Mouse (Mus musculus): ENCODE measurements around the gene Ube2g2. TPM values are rescaled to one million over a fixed set of nuclear protein-coding genes. Genes with fewer than 3 reads are reported as not detected.

Gene Ube2g2
- polyA plus RNA-seq, 1 experiment from 2014 or later, result 78.1 TPM

DNA sequence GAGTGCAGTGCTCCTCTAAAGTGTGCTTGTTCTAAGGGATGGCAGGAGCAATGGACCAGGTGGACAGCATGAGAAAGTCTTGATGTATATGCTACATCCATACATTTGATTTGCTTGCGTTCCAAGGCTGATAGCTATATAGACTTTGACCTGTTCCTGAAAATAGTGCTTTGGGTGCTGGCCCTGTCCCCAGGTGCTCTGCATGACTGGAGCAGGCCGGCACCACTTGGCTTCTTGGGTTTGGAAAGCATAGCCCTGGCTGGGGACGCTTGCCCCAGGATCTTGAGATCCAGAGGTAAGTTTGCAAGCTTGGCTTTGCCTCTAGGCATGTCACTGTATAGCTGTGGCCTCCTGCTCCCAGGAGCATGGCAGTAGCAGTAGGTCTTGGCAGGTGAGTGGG is 35.4 kb upstream of the Ube2g2 start:
- Histone ChIP-seq H3K27me3 (ENCODE audit: control insufficient read depth, insufficient read depth, low read length) (no peaks in the 10 kb centered on the region), H3K4me1 (replicated peaks; ENCODE audit: control insufficient read depth, insufficient read depth, low read length) (peaks cover 6% of the 10 kb centered on the region; the same call in 1 of the 2 replicates), H3K9me3 (ENCODE audit: control insufficient read depth, low read length) (no peaks in the 10 kb centered on the region), H3K4me2 (ENCODE audit: low read depth, low read length, severe bottlenecking) (no peak overlapping the region), H3K4me3 (ENCODE audit: low read depth, low read length) (no peak overlapping the region), H3K9ac (ENCODE audit: low read length) (no peak overlapping the region), H3K27ac (ENCODE audit: low read depth, low read length) (no peak overlapping the region), H3K36me3 (ENCODE audit: control insufficient read depth, insufficient read depth, low read length) (no peaks in the 10 kb centered on the region)
- DNase-seq (ENCODE audit: low spot score) (no peak), ATAC-seq (replicated peaks; ENCODE audit: low FRiP score) (no peak)
- 84% methylated on average over 3 of the region's 3 CpGs for WGBS

DNA sequence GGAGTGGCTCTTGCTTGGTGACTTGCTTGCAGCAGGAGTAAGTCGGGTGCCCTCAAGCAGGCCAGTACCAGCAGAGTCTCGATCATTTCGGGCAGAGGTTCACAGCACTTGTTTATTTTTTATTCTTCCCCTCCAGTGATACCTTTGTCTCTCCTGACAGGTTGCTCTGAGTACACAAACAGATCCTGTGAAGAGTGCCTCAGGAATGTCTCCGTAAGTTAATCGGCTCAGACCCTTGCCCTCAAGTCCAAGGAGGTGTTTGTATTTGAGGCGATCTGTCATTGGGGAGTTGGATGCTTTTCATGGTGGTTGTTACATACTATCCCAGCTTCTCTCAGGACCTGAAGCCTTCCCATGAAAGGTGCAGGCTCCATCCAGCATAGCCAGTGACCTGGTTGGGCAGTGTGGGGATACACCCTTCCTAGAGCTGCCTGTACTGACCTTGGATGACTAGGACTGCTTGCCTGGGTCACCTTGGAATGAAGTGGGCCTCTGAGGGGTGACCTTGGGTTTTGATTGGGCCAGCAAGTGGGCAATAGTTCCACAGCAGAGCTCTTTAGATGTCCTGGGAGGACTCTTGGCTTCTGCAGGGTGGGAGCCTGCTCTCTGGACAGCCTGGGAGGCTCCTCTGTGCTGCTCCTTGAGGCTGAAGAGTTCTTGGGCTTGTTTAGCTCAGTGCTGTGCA is 34.8 kb upstream of the Ube2g2 start:
- Histone ChIP-seq H3K9ac (ENCODE audit: low read length) (no peak overlapping the region), H3K4me1 (replicated peaks; ENCODE audit: control insufficient read depth, insufficient read depth, low read length) (peaks cover 5% of the 10 kb centered on the region; the same call in 1 of the 2 replicates), H3K4me2 (ENCODE audit: low read depth, low read length, severe bottlenecking) (no peak overlapping the region), H3K36me3 (ENCODE audit: control insufficient read depth, insufficient read depth, low read length) (no peaks in the 10 kb centered on the region), H3K27ac (ENCODE audit: low read depth, low read length) (no peak overlapping the region), H3K4me3 (ENCODE audit: low read depth, low read length) (no peak overlapping the region), H3K9me3 (ENCODE audit: control insufficient read depth, low read length) (no peaks in the 10 kb centered on the region), H3K27me3 (ENCODE audit: control insufficient read depth, insufficient read depth, low read length) (no peaks in the 10 kb centered on the region)
- no peak for ATAC-seq (replicated peaks; ENCODE audit: low FRiP score)
- WGBS, result 95% methylated on average over 6 of the region's 6 CpGs
- no peak for DNase-seq (ENCODE audit: low spot score)

GRCm38 (mm10) chr10:77588036-77588435 is 34.0 kb upstream of the Ube2g2 start:
- Histone ChIP-seq H3K27ac (ENCODE audit: low read depth, low read length) (no peak overlapping the region), H3K36me3 (ENCODE audit: control insufficient read depth, insufficient read depth, low read length) (no peaks in the 10 kb centered on the region), H3K9ac (ENCODE audit: low read length) (no peak overlapping the region), H3K4me3 (ENCODE audit: low read depth, low read length) (no peak overlapping the region), H3K4me1 (replicated peaks; ENCODE audit: control insufficient read depth, insufficient read depth, low read length) (0 out of 2 replicates have a peak, but pooled peaks cover 1% of the 10 kb centered on the region), H3K9me3 (ENCODE audit: control insufficient read depth, low read length) (no peaks in the 10 kb centered on the region), H3K4me2 (ENCODE audit: low read depth, low read length, severe bottlenecking) (no peak overlapping the region), H3K27me3 (ENCODE audit: control insufficient read depth, insufficient read depth, low read length) (no peaks in the 10 kb centered on the region)
- WGBS, result 86% methylated on average over 2 of the region's 2 CpGs
- DNase-seq (ENCODE audit: low spot score), result no peak
- ATAC-seq (replicated peaks; ENCODE audit: low FRiP score), result no peak

DNA sequence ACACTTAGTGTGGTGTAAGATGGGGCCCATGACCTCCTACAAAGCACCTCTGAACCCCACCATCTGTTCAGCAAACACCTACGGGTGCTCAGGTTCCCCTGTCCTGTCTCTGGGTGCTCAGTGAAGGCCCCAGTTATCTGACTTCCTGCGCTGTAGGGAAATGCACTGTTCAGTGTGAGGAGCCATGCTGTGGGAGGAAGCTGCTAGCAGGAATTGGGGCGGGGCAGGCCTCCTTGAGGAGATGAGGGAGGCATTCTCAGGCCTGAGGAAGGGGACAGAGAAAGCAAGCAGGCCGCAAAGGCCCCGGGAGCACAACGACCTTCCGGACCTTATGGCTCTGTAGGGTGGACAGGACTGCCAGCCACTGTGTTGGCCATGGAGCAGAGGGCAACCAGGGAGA is 33.0 kb upstream of the Ube2g2 start:
- H3K36me3 ChIP-seq (ENCODE audit: control insufficient read depth, insufficient read depth, low read length), result peaks cover 2% of the 10 kb centered on the region
- DNase-seq (ENCODE audit: low spot score) (no peak), ATAC-seq (replicated peaks; ENCODE audit: low FRiP score) (no peak)
- no peak overlapping the region for H3K4me2 ChIP-seq (ENCODE audit: low read depth, low read length, severe bottlenecking)
- 86% methylated on average over 7 of the region's 7 CpGs for WGBS
- H3K4me3 ChIP-seq (ENCODE audit: low read depth, low read length), result no peak overlapping the region
- no peaks in the 10 kb centered on the region for H3K4me1 ChIP-seq (replicated peaks; ENCODE audit: control insufficient read depth, insufficient read depth, low read length)
- no peak overlapping the region for H3K27ac ChIP-seq (ENCODE audit: low read depth, low read length)
- H3K9ac ChIP-seq (ENCODE audit: low read length), result no peak overlapping the region
- H3K27me3 ChIP-seq (ENCODE audit: control insufficient read depth, insufficient read depth, low read length), result no peaks in the 10 kb centered on the region
- no peaks in the 10 kb centered on the region for H3K9me3 ChIP-seq (ENCODE audit: control insufficient read depth, low read length)

GRCm38 (mm10) chr10:77589749-77590148 is 32.3 kb upstream of the Ube2g2 start:
- H3K4me1 ChIP-seq (replicated peaks; ENCODE audit: control insufficient read depth, insufficient read depth, low read length), result no peaks in the 10 kb centered on the region
- WGBS, result 90% methylated on average over 8 of the region's 8 CpGs
- DNase-seq (ENCODE audit: low spot score) (no peak), ATAC-seq (replicated peaks; ENCODE audit: low FRiP score) (no peak)
- no peak overlapping the region for H3K27ac ChIP-seq (ENCODE audit: low read depth, low read length)
- H3K36me3 ChIP-seq (ENCODE audit: control insufficient read depth, insufficient read depth, low read length), result peaks cover 8% of the 10 kb centered on the region
- no peak overlapping the region for H3K4me2 ChIP-seq (ENCODE audit: low read depth, low read length, severe bottlenecking)
- H3K4me3 ChIP-seq (ENCODE audit: low read depth, low read length), result no peak overlapping the region
- no peaks in the 10 kb centered on the region for H3K9me3 ChIP-seq (ENCODE audit: control insufficient read depth, low read length)
- no peak overlapping the region for H3K9ac ChIP-seq (ENCODE audit: low read length)
- H3K27me3 ChIP-seq (ENCODE audit: control insufficient read depth, insufficient read depth, low read length), result no peaks in the 10 kb centered on the region

DNA sequence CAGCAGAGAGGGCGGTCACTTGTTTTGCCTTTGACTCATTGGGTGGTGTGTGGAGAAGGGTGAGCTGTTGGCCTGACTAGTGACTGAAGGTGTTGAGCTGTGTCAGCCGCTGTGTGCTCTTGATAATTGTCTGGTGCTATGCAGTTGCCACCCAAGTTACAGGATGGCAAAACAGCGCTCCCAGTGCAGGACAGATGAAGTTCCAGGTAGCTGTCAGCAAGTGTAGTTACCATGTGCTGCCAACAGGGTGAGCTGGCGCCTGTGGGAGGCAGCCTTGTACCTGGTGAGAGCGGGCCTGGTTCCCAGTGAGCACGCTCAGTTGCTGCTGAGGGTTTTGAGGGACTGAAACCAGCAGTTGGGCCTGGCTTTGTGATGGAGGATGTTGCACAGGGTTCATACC is 31.3 kb upstream of the Ube2g2 start:
- Histone ChIP-seq H3K4me3 (ENCODE audit: low read depth, low read length) (no peak overlapping the region), H3K27ac (ENCODE audit: low read depth, low read length) (no peak overlapping the region), H3K4me2 (ENCODE audit: low read depth, low read length, severe bottlenecking) (no peak overlapping the region), H3K36me3 (ENCODE audit: control insufficient read depth, insufficient read depth, low read length) (peaks cover 9% of the 10 kb centered on the region), H3K9ac (ENCODE audit: low read length) (no peak overlapping the region), H3K9me3 (ENCODE audit: control insufficient read depth, low read length) (no peaks in the 10 kb centered on the region), H3K4me1 (replicated peaks; ENCODE audit: control insufficient read depth, insufficient read depth, low read length) (no peaks in the 10 kb centered on the region), H3K27me3 (ENCODE audit: control insufficient read depth, insufficient read depth, low read length) (no peaks in the 10 kb centered on the region)
- peak; percentile 83 for DNase-seq (ENCODE audit: low spot score)
- WGBS, result 33% methylated on average over 6 of the region's 6 CpGs
- peak; percentile 67 for ATAC-seq (replicated peaks; ENCODE audit: low FRiP score)

DNA sequence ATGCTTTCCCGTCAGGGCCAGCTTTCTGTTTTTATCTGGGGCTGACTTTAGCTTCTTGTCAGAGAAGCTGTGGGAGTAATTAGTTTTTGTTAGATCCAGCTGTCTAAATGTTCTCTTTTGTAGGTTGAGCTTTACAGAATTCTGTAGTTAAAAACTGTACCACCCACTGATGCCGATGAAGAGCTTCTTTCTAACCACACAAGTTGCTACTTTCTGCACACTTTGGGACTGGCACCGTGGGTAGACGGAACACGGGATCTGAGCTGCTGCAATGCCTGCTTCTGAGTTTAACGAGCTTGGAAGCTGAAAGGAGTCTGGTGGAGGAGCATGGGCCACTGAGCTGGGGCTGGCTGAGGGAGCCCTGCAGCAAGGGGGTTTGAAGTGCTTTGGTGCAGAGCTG is 30.5 kb upstream of the Ube2g2 start:
- Histone ChIP-seq H3K27ac (ENCODE audit: low read depth, low read length) (no peak overlapping the region), H3K9ac (ENCODE audit: low read length) (no peak overlapping the region), H3K4me3 (ENCODE audit: low read depth, low read length) (no peak overlapping the region), H3K4me2 (ENCODE audit: low read depth, low read length, severe bottlenecking) (no peak overlapping the region), H3K36me3 (ENCODE audit: control insufficient read depth, insufficient read depth, low read length) (peaks cover 9% of the 10 kb centered on the region), H3K4me1 (replicated peaks; ENCODE audit: control insufficient read depth, insufficient read depth, low read length) (no peaks in the 10 kb centered on the region), H3K27me3 (ENCODE audit: control insufficient read depth, insufficient read depth, low read length) (no peaks in the 10 kb centered on the region), H3K9me3 (ENCODE audit: control insufficient read depth, low read length) (no peaks in the 10 kb centered on the region)
- 67% methylated on average over 6 of the region's 6 CpGs for WGBS
- DNase-seq (ENCODE audit: low spot score), result no peak
- ATAC-seq (replicated peaks; ENCODE audit: low FRiP score), result no peak

- DNase-seq (ENCODE audit: low spot score), result no peak
- no peaks in the 10 kb centered on the region for H3K9me3 ChIP-seq (ENCODE audit: control insufficient read depth, low read length)
- no peak for ATAC-seq (replicated peaks; ENCODE audit: low FRiP score)
- H3K9ac ChIP-seq (ENCODE audit: low read length), result no peak overlapping the region
- H3K4me2 ChIP-seq (ENCODE audit: low read depth, low read length, severe bottlenecking), result no peak overlapping the region
- peaks cover 9% of the 10 kb centered on the region for H3K36me3 ChIP-seq (ENCODE audit: control insufficient read depth, insufficient read depth, low read length)
- H3K27me3 ChIP-seq (ENCODE audit: control insufficient read depth, insufficient read depth, low read length), result no peaks in the 10 kb centered on the region
- no peak overlapping the region for H3K27ac ChIP-seq (ENCODE audit: low read depth, low read length)
- H3K4me3 ChIP-seq (ENCODE audit: low read depth, low read length), result no peak overlapping the region
- H3K4me1 ChIP-seq (replicated peaks; ENCODE audit: control insufficient read depth, insufficient read depth, low read length), result no peaks in the 10 kb centered on the region
- 94% methylated on average over 2 of the region's 2 CpGs for WGBS
Observed at GRCm38 (mm10) chr10:77596060-77596459, 26.0 kb upstream of the Ube2g2 start.

GRCm38 (mm10) chr10:77603021-77603420 is 19.1 kb upstream of the Ube2g2 start:
- WGBS, result 55% methylated on average over 4 of the region's 4 CpGs
- Histone ChIP-seq H3K9ac (ENCODE audit: low read length) (no peak overlapping the region), H3K27ac (ENCODE audit: low read depth, low read length) (no peak overlapping the region), H3K9me3 (ENCODE audit: control insufficient read depth, low read length) (no peaks in the 10 kb centered on the region; the same call in 1 of the 2 replicates), H3K36me3 (ENCODE audit: control insufficient read depth, insufficient read depth, low read length) (no peaks in the 10 kb centered on the region; the same call in 1 of the 2 replicates), H3K27me3 (ENCODE audit: control insufficient read depth, insufficient read depth, low read length) (no peaks in the 10 kb centered on the region), H3K4me2 (ENCODE audit: low read depth, low read length, severe bottlenecking) (no peak overlapping the region), H3K4me3 (ENCODE audit: low read depth, low read length) (no peak overlapping the region), H3K4me1 (replicated peaks; ENCODE audit: control insufficient read depth, insufficient read depth, low read length) (peaks cover 3% of the 10 kb centered on the region; the same call in 1 of the 2 replicates)
- no peak for ATAC-seq (replicated peaks; ENCODE audit: low FRiP score)
- DNase-seq (ENCODE audit: low spot score), result no peak
